Mouse (Mus musculus) midbrain, embryonic 11.5 days (tissue): ENCODE measurements around the gene Plscr1. TPM values are rescaled to one million over a fixed set of nuclear protein-coding genes. Genes with fewer than 3 reads are reported as not detected.

Source experiments
- ATAC-seq: fragments of 200-750 bp; cut with Nextera tagmentation; 2 replicates; pipeline ENCODE4 v1.8.0; 2017; ENCODE audit warnings: moderate TSS enrichment, moderate library complexity; ENCODE audit not compliant: low FRiP score
- DNase-seq: peaks from one replicate; pipeline ENCODE4 v3.0.0; 2015; ENCODE audit warnings: low spot score; ENCODE audit errors: missing footprints
- H3K27ac ChIP-seq: fragments of 300-500 bp; sonication (generic); 2 replicates; pipeline ENCODE4 v1.5.1; 2014; ENCODE audit warnings: low read depth, low read length
- H3K27me3 ChIP-seq: fragments of 300-500 bp; sonication (generic); 2 replicates; pipeline ENCODE4 v1.6.1; 2014; ENCODE audit warnings: mild to moderate bottlenecking, low read length, moderate library complexity, mixed read lengths; ENCODE audit not compliant: control insufficient read depth, insufficient read depth
- H3K36me3 ChIP-seq: fragments of 300-500 bp; sonication (generic); 2 replicates; pipeline ENCODE4 v1.6.1; 2014; ENCODE audit warnings: mild to moderate bottlenecking, low read length, moderate library complexity, mixed read lengths; ENCODE audit not compliant: control insufficient read depth, insufficient read depth
- H3K4me1 ChIP-seq: fragments of 300-500 bp; sonication (generic); 2 replicates; pipeline ENCODE4 v1.6.1; 2014; ENCODE audit warnings: low read length; ENCODE audit not compliant: control insufficient read depth, insufficient read depth
- H3K4me2 ChIP-seq: fragments of 300-500 bp; sonication (generic); 2 replicates; pipeline ENCODE4 v1.6.1; 2014; ENCODE audit warnings: mild to moderate bottlenecking, moderate library complexity
- H3K4me3 ChIP-seq: fragments of 300-500 bp; sonication (generic); 2 replicates; pipeline ENCODE4 v1.5.1; 2014; ENCODE audit warnings: low read depth, low read length
- H3K9ac ChIP-seq: fragments of 300-500 bp; sonication (generic); 2 replicates; pipeline ENCODE4 v1.6.1; 2014; ENCODE audit warnings: low read length
- H3K9me3 ChIP-seq: fragments of 300-500 bp; sonication (generic); 2 replicates; pipeline ENCODE4 v1.6.1; 2016; ENCODE audit warnings: low read length; ENCODE audit not compliant: control insufficient read depth
- WGBS: fragments of 180-500 bp; shearing (Covaris S2); extraction: QIAGEN DNeasy Blood & Tissue Kit; methylation state at CpG from one replicate; pipeline ENCODE4 v1.1.7; 2014; 5-methylcytosine and 5-hydroxymethylcytosine counted together
- polyA plus RNA-seq: library from polyadenylated mRNA; unstranded; fragments of >200 nt; fragmentation: Nextera tagmentation; extraction: Ambion mirVana; gene quantifications from 2 replicates; pipeline ENCODE4 v1.2.1, GENCODE M21; 2014

The Plscr1 gene
- polyA plus RNA-seq, 1 experiment from 2014 or later = 26.3 TPM

DNA sequence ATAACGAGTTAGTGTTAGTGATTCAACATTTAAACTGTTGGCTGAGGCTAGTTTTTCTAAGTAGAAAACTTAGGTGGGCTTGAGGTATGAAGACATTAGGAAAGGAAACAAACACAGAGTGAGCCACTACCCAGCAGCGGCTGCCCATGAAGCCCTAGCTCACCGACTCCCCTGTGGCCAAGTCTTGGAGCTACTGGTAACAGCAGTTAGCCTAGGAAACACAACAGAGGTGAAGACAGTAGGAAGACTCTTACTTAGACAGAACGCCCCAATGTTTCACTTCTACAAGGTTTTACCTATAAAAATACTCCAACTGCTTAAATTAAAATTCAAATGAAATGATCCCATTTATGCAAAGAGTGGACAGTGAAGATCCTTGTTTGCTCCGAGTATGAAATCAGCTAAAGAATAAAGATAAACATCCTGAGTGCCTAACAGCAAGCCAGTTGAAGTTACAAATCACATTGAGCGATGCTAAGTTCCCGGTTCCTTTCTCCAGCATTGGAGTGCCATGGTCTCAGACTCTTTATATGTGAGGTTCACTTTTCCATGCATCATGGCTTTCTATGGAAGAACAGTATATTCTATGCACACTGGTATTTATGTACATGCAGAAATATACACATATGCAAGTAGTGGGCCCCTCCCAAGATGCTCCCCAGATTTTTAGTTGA is 640 bp upstream of the Plscr1 start:
- 83% methylated on average over 7 of the region's 7 CpGs for WGBS
- no peaks in the 10 kb centered on the region for H3K36me3 ChIP-seq
- no peak overlapping the region for H3K9ac ChIP-seq
- ATAC-seq (no peak), DNase-seq (no peak)
- H3K9me3 ChIP-seq = no peaks in the 10 kb centered on the region
- no peak overlapping the region for H3K4me3 ChIP-seq
- H3K27ac ChIP-seq = no peak overlapping the region
- no peak overlapping the region for H3K4me2 ChIP-seq
- no peaks in the 10 kb centered on the region; the same call in 1 of the 2 replicates for H3K4me1 ChIP-seq
- no peaks in the 10 kb centered on the region for H3K27me3 ChIP-seq

DNA sequence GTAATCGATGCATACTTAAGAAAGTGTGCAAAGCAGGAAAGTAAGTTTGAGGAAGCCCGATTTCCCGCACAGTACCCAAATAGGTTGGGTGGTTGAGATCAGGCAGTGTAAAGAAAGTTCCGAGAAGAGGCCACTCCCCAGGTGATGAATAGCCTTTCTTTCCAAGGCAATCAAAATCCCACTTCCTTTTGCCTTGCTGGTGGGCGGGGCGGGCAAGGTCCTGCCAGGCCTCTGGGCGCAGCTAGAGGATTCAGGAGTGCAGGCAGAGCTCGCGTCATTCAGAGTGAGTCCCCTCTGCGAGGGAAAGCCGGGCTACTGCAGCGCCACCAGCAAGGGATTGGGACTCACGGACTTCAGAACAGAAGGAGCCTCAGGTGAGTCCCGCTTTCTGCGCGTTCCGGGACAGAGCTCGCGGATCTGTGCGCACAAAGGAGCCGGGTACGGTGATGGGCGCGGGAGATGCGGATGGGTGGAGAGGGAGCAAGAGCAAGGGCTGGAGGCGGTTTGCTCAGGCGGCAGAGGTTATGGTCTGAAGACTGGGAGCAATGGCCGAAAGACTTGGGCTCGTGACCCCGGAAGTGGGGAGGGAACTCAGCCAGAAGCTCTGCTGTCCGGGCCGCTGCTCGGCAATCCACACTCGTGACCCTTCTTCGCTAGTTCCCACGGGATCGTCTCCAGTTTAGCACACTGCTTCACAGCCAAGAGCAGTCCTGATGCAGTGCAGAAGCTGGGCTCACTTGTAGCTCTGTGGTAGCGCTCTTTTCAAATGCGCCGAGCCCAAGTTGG is 630 bp downstream of the Plscr1 start:
- no peaks in the 10 kb centered on the region for H3K9me3 ChIP-seq
- H3K4me1 ChIP-seq = no peaks in the 10 kb centered on the region; the same call in 1 of the 2 replicates
- H3K27ac ChIP-seq = no peak overlapping the region; the same call in 1 of the 2 replicates
- peak overlapping the region; percentile 63 for H3K9ac ChIP-seq
- peak overlapping the region; percentile 57 for H3K4me2 ChIP-seq
- peak; percentile 98 for DNase-seq
- peak; percentile 95 for ATAC-seq
- H3K27me3 ChIP-seq = no peaks in the 10 kb centered on the region
- no peaks in the 10 kb centered on the region for H3K36me3 ChIP-seq
- H3K4me3 ChIP-seq = peak overlapping the region; percentile 43
- under 1% methylated on average over 40 of the region's 40 CpGs for WGBS

DNA sequence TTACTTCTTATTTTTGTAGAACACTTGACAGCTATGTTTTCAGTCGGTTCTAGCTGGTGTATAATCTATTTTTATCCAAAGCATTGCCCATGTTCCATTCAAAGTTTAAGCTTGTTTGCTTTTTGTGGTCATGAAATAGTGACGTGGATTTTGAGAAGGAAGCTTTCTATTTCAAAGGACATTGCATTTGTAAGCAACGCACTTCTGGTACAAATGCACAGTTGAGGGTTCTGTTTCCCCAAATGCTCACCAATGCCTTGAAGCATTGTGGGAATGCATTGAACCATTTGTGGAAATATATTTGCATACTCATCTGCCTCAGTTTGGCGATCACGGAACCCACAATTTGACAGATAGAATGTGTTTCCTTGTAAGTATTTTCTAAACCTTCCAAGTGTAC is 3.2 kb downstream of the Plscr1 start:
- ATAC-seq = no peak
- Histone ChIP-seq H3K9ac (no peak overlapping the region), H3K27me3 (no peaks in the 10 kb centered on the region), H3K4me2 (no peak overlapping the region), H3K36me3 (no peaks in the 10 kb centered on the region), H3K27ac (no peak overlapping the region), H3K4me3 (no peak overlapping the region), H3K4me1 (no peaks in the 10 kb centered on the region; the same call in 1 of the 2 replicates), H3K9me3 (no peaks in the 10 kb centered on the region)
- no peak for DNase-seq
- WGBS = 86% methylated on average over 5 of the region's 5 CpGs

DNA sequence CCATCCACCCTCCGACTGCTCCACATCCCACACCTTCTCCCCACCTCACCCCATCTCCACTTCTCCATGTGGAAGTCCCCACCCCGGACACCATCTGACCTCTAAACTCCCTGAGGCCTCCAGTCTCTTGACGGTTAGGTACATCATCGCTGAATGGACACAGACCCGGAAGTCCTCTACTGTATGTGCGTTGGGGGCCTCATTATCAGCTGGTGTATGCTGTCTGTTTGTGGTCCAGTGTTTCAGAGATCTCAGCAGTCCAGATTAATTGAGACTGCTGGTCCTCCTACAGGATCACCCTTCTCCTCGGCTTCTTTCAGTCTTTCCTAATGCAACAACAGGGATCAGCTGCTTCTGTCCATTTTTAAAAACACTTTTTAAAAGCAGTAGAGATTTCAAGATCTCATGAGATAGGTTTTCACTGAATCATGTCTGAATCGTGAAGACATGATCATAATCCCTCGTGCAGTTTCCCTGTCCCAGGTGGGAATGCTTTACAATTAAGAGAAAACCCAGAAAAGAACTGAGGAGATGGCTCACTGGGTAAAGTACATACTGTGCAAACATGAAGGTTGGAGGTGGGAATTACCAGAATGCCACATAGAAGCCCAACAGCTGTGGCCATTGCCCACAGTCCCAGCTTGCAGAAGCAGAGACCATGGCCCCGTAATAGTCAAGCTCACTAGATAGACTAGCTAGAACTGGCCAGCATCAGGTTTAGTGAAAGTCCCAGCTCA is 4.2 kb downstream of the Plscr1 start:
- no peaks in the 10 kb centered on the region for H3K36me3 ChIP-seq
- no peak overlapping the region for H3K9ac ChIP-seq
- H3K27ac ChIP-seq = no peak overlapping the region
- H3K4me1 ChIP-seq = no peaks in the 10 kb centered on the region; the same call in 1 of the 2 replicates
- no peaks in the 10 kb centered on the region for H3K27me3 ChIP-seq
- ATAC-seq = no peak
- no peaks in the 10 kb centered on the region for H3K9me3 ChIP-seq
- DNase-seq = no peak
- no peak overlapping the region for H3K4me3 ChIP-seq
- H3K4me2 ChIP-seq = no peak overlapping the region
- 95% methylated on average over 10 of the region's 10 CpGs for WGBS

DNA sequence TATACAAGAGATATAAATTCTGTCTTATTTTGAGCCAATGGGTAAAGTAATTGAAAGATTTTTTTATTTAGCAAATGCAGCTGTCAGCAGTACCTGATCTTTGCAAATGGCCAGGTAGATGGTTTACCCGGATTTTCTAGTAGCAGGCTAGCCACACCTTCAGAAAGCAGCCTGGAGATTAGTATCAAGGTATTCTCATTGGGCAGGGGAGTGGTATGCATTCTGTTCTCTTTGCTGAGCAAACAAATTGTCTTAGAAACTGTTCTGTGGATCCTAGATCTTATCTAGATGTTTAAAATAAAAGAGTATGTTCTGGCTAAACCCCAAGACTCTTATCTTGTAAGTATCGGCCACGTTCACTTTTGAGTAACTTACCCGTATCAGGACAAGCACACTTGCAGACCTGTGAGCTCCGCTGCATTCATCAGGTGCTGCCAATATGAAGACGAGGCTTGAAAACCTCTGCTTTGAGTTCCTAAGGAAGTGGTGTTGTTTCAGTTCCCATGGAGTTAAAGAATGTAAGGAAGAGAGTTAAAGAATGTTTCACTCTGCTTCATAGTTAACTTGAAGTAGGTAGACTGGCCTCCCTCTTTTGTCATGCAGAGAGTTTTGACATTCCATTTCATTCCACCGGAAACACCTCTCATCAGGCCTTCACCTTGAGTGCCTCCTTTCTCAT is 11.1 kb downstream of the Plscr1 start:
- no peak for DNase-seq
- no peak overlapping the region for H3K4me3 ChIP-seq
- H3K27ac ChIP-seq = no peak overlapping the region
- H3K9me3 ChIP-seq = no peaks in the 10 kb centered on the region
- ATAC-seq = no peak
- no peaks in the 10 kb centered on the region for H3K27me3 ChIP-seq
- no peak overlapping the region for H3K4me2 ChIP-seq
- WGBS = 85% methylated on average over 7 of the region's 7 CpGs
- no peaks in the 10 kb centered on the region for H3K4me1 ChIP-seq
- no peaks in the 10 kb centered on the region for H3K36me3 ChIP-seq
- H3K9ac ChIP-seq = no peak overlapping the region

DNA sequence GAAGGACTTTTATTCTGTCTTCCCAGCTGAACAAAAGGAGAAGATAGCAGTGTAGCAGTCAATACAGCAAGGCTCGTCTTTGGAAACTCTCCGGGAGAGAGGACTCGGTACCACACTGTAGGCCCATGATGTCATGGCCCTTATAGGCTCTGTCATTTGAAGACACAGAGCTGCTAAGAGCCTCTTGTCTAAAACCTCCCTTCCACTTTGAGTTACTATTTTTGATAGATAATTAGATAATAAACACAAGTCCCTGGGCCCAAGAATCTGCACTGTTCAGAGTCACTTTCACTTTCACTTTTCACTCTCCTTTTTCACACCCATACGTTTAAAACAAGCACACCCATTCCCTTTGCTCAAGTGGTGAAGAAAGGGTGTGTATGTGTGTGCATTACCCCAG is 16.2 kb downstream of the Plscr1 start:
- Histone ChIP-seq H3K9ac (no peak overlapping the region), H3K4me2 (no peak overlapping the region), H3K36me3 (0 out of 2 replicates have a peak, but pooled peaks cover 3% of the 10 kb centered on the region), H3K9me3 (no peaks in the 10 kb centered on the region), H3K27me3 (no peaks in the 10 kb centered on the region), H3K27ac (no peak overlapping the region), H3K4me3 (no peak overlapping the region), H3K4me1 (no peaks in the 10 kb centered on the region)
- 84% methylated on average over 4 of the region's 4 CpGs for WGBS
- ATAC-seq = no peak
- DNase-seq = no peak

DNA sequence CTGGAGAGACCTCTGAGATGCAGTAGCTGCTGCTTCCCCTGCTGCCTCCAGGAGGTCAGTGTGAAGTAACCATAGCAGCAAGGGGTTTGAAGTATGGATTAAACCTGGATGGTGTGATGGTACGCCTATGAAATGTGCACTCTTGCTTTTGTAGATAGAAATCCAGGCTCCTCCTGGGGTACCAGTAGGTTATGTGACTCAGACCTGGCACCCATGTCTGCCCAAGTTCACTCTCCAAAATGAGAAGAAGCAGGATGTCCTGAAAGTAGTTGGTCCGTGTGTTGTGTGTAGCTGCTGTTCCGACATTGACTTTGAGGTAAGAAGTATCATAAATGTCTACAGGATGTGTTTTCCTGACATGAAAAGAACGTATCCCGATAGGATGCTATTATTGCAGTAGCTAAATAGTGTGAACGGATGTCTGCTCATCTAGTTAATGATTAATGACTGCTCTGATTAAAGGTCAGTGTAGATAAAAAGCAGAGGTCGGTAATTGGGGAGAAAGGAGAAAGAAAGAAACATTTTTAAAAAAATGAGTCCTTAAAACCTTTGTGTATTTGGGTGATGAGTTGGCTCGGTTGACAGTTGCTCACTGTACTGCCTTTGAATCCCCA is 17.1 kb downstream of the Plscr1 start:
- Histone ChIP-seq H3K4me3 (no peak overlapping the region), H3K27me3 (no peaks in the 10 kb centered on the region), H3K9ac (no peak overlapping the region), H3K9me3 (no peaks in the 10 kb centered on the region), H3K4me2 (no peak overlapping the region), H3K4me1 (no peaks in the 10 kb centered on the region), H3K27ac (no peak overlapping the region), H3K36me3 (0 out of 2 replicates have a peak, but pooled peaks cover 3% of the 10 kb centered on the region)
- WGBS = 92% methylated on average over 8 of the region's 8 CpGs
- ATAC-seq = no peak
- no peak for DNase-seq

DNA sequence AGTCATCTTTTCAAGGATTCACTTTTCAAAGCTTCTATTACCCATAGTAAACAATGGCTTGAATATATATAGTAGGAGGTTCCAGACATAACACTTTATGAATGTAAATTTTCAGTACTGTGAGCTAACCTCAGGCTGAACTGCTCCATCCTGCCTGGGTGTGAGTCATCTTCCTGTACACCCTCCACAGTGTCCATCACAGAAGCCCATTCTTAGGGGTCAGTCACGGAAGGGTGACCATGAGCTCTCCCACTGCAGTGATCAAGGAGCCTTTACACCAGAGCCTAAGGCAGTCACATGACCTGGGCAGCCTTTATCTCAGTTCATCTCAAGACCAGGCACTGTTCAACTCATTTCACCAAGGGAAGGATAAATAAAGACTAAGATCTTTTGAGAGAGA is 18.2 kb downstream of the Plscr1 start:
- Histone ChIP-seq H3K4me1 (no peaks in the 10 kb centered on the region), H3K27ac (no peak overlapping the region), H3K36me3 (0 out of 2 replicates have a peak, but pooled peaks cover 3% of the 10 kb centered on the region), H3K4me2 (no peak overlapping the region), H3K4me3 (no peak overlapping the region), H3K9ac (no peak overlapping the region), H3K9me3 (no peaks in the 10 kb centered on the region), H3K27me3 (no peaks in the 10 kb centered on the region)
- 0 out of 2 replicates have a peak, but pooled peaks have one; percentile 16 for ATAC-seq
- whole genome bisulfite sequencing = 96% methylated on average over 1 of the region's 1 CpGs
- DNase-seq = no peak
